ENCODE assay signal across 26 mouse cellular contexts in genomic region chr12:83981615-83982014, GRCm38 (mm10). TPM values are rescaled to one million over a fixed set of nuclear protein-coding genes. Genes with fewer than 3 reads are reported as not detected.
DNase-seq lines count a peak whose midpoint lies in the region; ATAC-seq and TF ChIP-seq lines count a peak whose summit lies in the region.
"Had no signal": no experiment of that assay in that cellular context is flagged by ENCODE, and none has a peak within 500 bp of the region (broad histone marks: within the 10 kb centered on the region; RNA-seq: fewer than 3 reads in every experiment).

No protein-coding gene starts in this region.

- WGBS in kidney, adult 2 months: 31% methylated on average over 4 of the region's 4 CpGs
- 87% methylated on average over 4 of the region's 4 CpGs for WGBS in kidney, embryonic 15.5 days
- 81% methylated on average over 4 of the region's 4 CpGs for WGBS in kidney, embryonic 16.5 days
- 72% methylated on average over 4 of the region's 4 CpGs for WGBS in liver, postnatal 0 days (ENCODE audit: insufficient replicate concordance)

- ATAC-seq in kidney, embryonic 15.5 days (replicated peaks; ENCODE audit: low FRiP score): no peak
- ATAC-seq in kidney, embryonic 16.5 days (ENCODE audit: low FRiP score, low TSS enrichment): no peak
- peak; percentile 44; the same call in 1 of the 2 replicates for ATAC-seq in liver, postnatal 0 days
- ATAC-seq: activated CD4-positive, CD25-positive, alpha-beta regulatory T cell, adult 4 months; CD4-positive, CD25-positive, alpha-beta regulatory T cell, adult 4 months; forebrain, embryonic 13.5 days; forebrain, embryonic 15.5 days had no signal

- H3K4me1 ChIP-seq in kidney, adult 2 months (ENCODE audit: control insufficient read depth, insufficient read depth, low read length): peaks cover 10% of the 10 kb centered on the region; the same call in 1 of the 2 replicates
- peaks cover 9% of the 10 kb centered on the region; the same call in 1 of the 2 replicates for H3K4me1 ChIP-seq in kidney, embryonic 15.5 days
- H3K4me1 ChIP-seq in kidney, embryonic 16.5 days (ENCODE audit: insufficient read depth, low read length): peaks cover 1% of the 10 kb centered on the region; the same call in 1 of the 2 replicates
- H3K4me1 ChIP-seq in liver, postnatal 0 days (ENCODE audit: insufficient read depth): peaks cover 3% of the 10 kb centered on the region; the same call in 1 of the 2 replicates
- H3K4me1 ChIP-seq: embryonic facial prominence, embryonic 10.5 days; embryonic facial prominence, embryonic 12.5 days; forebrain, embryonic 13.5 days; forebrain, embryonic 15.5 days had no signal

- H3K4me2 ChIP-seq in kidney, embryonic 15.5 days: no peak overlapping the region
- H3K4me2 ChIP-seq in kidney, embryonic 16.5 days (replicated peaks; ENCODE audit: low read depth, low read length): no peak overlapping the region
- no peak overlapping the region for H3K4me2 ChIP-seq in liver, postnatal 0 days (ENCODE audit: low read depth, low read length)
- H3K4me2 ChIP-seq: embryonic facial prominence, embryonic 12.5 days; forebrain, embryonic 13.5 days; forebrain, embryonic 15.5 days had no signal

- no peak for TF ChIP-seq POLR2A in kidney, adult 2 months (IDR thresholded peaks at IDR 0.05; ENCODE audit: low read depth, low read length)

- no peaks in the 10 kb centered on the region for H3K36me3 ChIP-seq in kidney, adult 2 months (ENCODE audit: control insufficient read depth, insufficient read depth, low read length)
- H3K36me3 ChIP-seq in kidney, embryonic 15.5 days: no peaks in the 10 kb centered on the region
- no peaks in the 10 kb centered on the region for H3K36me3 ChIP-seq in kidney, embryonic 16.5 days (ENCODE audit: insufficient read depth, low read length)
- H3K36me3 ChIP-seq in liver, postnatal 0 days (replicated peaks; ENCODE audit: insufficient read depth, low read length): no peaks in the 10 kb centered on the region
- H3K36me3 ChIP-seq: embryonic facial prominence, embryonic 10.5 days; embryonic facial prominence, embryonic 12.5 days; forebrain, embryonic 15.5 days; G1E had no signal

- H3K9me3 ChIP-seq in kidney, embryonic 15.5 days (replicated peaks): no peaks in the 10 kb centered on the region
- no peaks in the 10 kb centered on the region for H3K9me3 ChIP-seq in kidney, embryonic 16.5 days (ENCODE audit: low read length)
- no peaks in the 10 kb centered on the region for H3K9me3 ChIP-seq in liver, postnatal 0 days (ENCODE audit: low read length)
- H3K9me3 ChIP-seq: embryonic facial prominence, embryonic 10.5 days; embryonic facial prominence, embryonic 12.5 days; forebrain, embryonic 13.5 days; forebrain, embryonic 15.5 days had no signal

- H3K4me3 ChIP-seq in kidney, adult 2 months (ENCODE audit: insufficient read depth, low read depth, low read length): no peak overlapping the region
- no peak overlapping the region for H3K4me3 ChIP-seq in kidney, embryonic 15.5 days (replicated peaks)
- no peak overlapping the region for H3K4me3 ChIP-seq in kidney, embryonic 16.5 days (ENCODE audit: low read length)
- H3K4me3 ChIP-seq in liver, postnatal 0 days (ENCODE audit: low read depth, low read length): no peak overlapping the region
- H3K4me3 ChIP-seq: embryonic facial prominence, embryonic 10.5 days; embryonic facial prominence, embryonic 12.5 days; forebrain, embryonic 13.5 days; forebrain, embryonic 15.5 days had no signal

- no peak overlapping the region for H3K9ac ChIP-seq in kidney, embryonic 15.5 days
- H3K9ac ChIP-seq in kidney, embryonic 16.5 days (replicated peaks; ENCODE audit: low read length): no peak overlapping the region
- no peak overlapping the region for H3K9ac ChIP-seq in liver, postnatal 0 days (replicated peaks)
- H3K9ac ChIP-seq: embryonic facial prominence, embryonic 12.5 days; forebrain, embryonic 13.5 days; forebrain, embryonic 15.5 days had no signal

- TF ChIP-seq EP300 in liver, postnatal 0 days (IDR thresholded peaks at IDR 0.05; ENCODE audit: low read depth): no peak

- no peaks in the 10 kb centered on the region for H3K27me3 ChIP-seq in kidney, adult 2 months (replicated peaks; ENCODE audit: control insufficient read depth, insufficient read depth, low read length)
- no peaks in the 10 kb centered on the region for H3K27me3 ChIP-seq in kidney, embryonic 15.5 days
- H3K27me3 ChIP-seq in kidney, embryonic 16.5 days (ENCODE audit: insufficient read depth, low read length): no peaks in the 10 kb centered on the region
- no peaks in the 10 kb centered on the region for H3K27me3 ChIP-seq in liver, postnatal 0 days (ENCODE audit: insufficient read depth, low read length)
- H3K27me3 ChIP-seq: CH12.LX; embryonic facial prominence, embryonic 12.5 days; forebrain, embryonic 13.5 days; forebrain, embryonic 15.5 days; Patski had no signal

- no peak for TF ChIP-seq CTCF in kidney, adult 2 months (conservative IDR thresholded peaks at IDR 0.05; ENCODE audit: insufficient read depth, insufficient read length, low read depth, low read length)
- no peak for TF ChIP-seq CTCF in liver, postnatal 0 days (IDR thresholded peaks at IDR 0.05; ENCODE audit: low read depth)

- H3K27ac ChIP-seq in kidney, adult 2 months (ENCODE audit: insufficient read depth, low read depth, low read length): no peak overlapping the region
- H3K27ac ChIP-seq in kidney, embryonic 15.5 days: no peak overlapping the region
- no peak overlapping the region for H3K27ac ChIP-seq in kidney, embryonic 16.5 days (ENCODE audit: low read length)
- no peak overlapping the region for H3K27ac ChIP-seq in liver, postnatal 0 days (ENCODE audit: low read depth)
- H3K27ac ChIP-seq: embryonic facial prominence, embryonic 10.5 days; embryonic facial prominence, embryonic 12.5 days; forebrain, embryonic 13.5 days; forebrain, embryonic 15.5 days had no signal

- DNase-seq in kidney, adult 2 months: peak; percentile 73
- peak; percentile 55 for DNase-seq in kidney, postnatal 14 days
- DNase-seq in liver, postnatal 0 days: no peak
- no peak for DNase-seq in liver
- DNase-seq: adrenal gland, adult 8-10 months; adrenal gland, postnatal 14 days; adrenal gland, postnatal 36 days; B cell, adult 2 months; cerebellum, adult 11-12 months; cerebellum, adult 2 months; cerebellum, adult 9-10 months; cerebellum, postnatal 10 days; cerebellum, postnatal 25 days had no signal

RNA-seq across cellular contexts. Expression of gene Heatr4, which starts 3.0 kb away (rescaled TPM):
- polyA plus RNA-seq in kidney, adult 2 months (2012; rRNA removed): 0.04 TPM in 1 of 2 replicates, not detected in the other
- polyA plus RNA-seq in kidney, embryonic 15.5 days (2015; fragmentation: Nextera tagmentation; extraction: Ambion mirVana): not detected in 2 replicates
- polyA plus RNA-seq in kidney, embryonic 16.5 days (2015; fragmentation: Nextera tagmentation; extraction: Ambion mirVana): not detected in 2 replicates
- polyA plus RNA-seq in liver, postnatal 0 days (2015; fragmentation: Nextera tagmentation; extraction: Ambion mirVana): not detected in 2 replicates
- polyA plus RNA-seq: activated CD4-positive, CD25-positive, alpha-beta regulatory T cell, adult 4 months; CD4-positive, CD25-positive, alpha-beta regulatory T cell, adult 4 months; embryonic facial prominence, embryonic 10.5 days; embryonic facial prominence, embryonic 12.5 days; embryonic facial prominence, embryonic 14.5 days; forebrain, embryonic 11.5 days; forebrain, embryonic 15.5 days; G1E; Patski had no signal

RNA-seq across cellular contexts. Expression of gene Acot2, which starts 6.0 kb away (rescaled TPM):
- polyA plus RNA-seq in kidney, adult 2 months (2012; rRNA removed): 32.8 and 32.9 TPM in 2 replicates
- polyA plus RNA-seq in kidney, embryonic 15.5 days (2015; fragmentation: Nextera tagmentation; extraction: Ambion mirVana): 37.8 and 39.0 TPM in 2 replicates
- 40.9 and 45.5 TPM in 2 replicates for polyA plus RNA-seq in kidney, embryonic 16.5 days (2015; fragmentation: Nextera tagmentation; extraction: Ambion mirVana)
- polyA plus RNA-seq in liver, postnatal 0 days (2015; fragmentation: Nextera tagmentation; extraction: Ambion mirVana): 32.8 and 39.4 TPM in 2 replicates

RNA-seq across cellular contexts. Expression of gene Acot1, which starts 27.7 kb away (rescaled TPM):
- polyA plus RNA-seq in kidney, adult 2 months (2012; rRNA removed): 67.8 and 73.1 TPM in 2 replicates
- polyA plus RNA-seq in kidney, embryonic 15.5 days (2015; fragmentation: Nextera tagmentation; extraction: Ambion mirVana): 53.7 and 55.2 TPM in 2 replicates
- polyA plus RNA-seq in kidney, embryonic 16.5 days (2015; fragmentation: Nextera tagmentation; extraction: Ambion mirVana): 69.0 and 69.8 TPM in 2 replicates
- polyA plus RNA-seq in liver, postnatal 0 days (2015; fragmentation: Nextera tagmentation; extraction: Ambion mirVana): 87.8 and 106 TPM in 2 replicates
- polyA plus RNA-seq: activated CD4-positive, CD25-positive, alpha-beta regulatory T cell, adult 4 months; CD4-positive, CD25-positive, alpha-beta regulatory T cell, adult 4 months; G1E had no signal

RNA-seq across cellular contexts. Expression of gene Riox1, which starts 31.2 kb away (rescaled TPM):
- polyA plus RNA-seq in kidney, adult 2 months (2012; rRNA removed): 5.7 and 7.4 TPM in 2 replicates
- 14.0 and 14.1 TPM in 2 replicates for polyA plus RNA-seq in kidney, embryonic 15.5 days (2015; fragmentation: Nextera tagmentation; extraction: Ambion mirVana)
- 11.2 and 11.5 TPM in 2 replicates for polyA plus RNA-seq in kidney, embryonic 16.5 days (2015; fragmentation: Nextera tagmentation; extraction: Ambion mirVana)
- polyA plus RNA-seq in liver, postnatal 0 days (2015; fragmentation: Nextera tagmentation; extraction: Ambion mirVana): 6.2 and 8.1 TPM in 2 replicates

RNA-seq across cellular contexts. Expression of gene Acot4, which starts 56.6 kb away (rescaled TPM):
- polyA plus RNA-seq in kidney, adult 2 months (2012; rRNA removed): 47.8 and 63.5 TPM in 2 replicates
- polyA plus RNA-seq in kidney, embryonic 15.5 days (2015; fragmentation: Nextera tagmentation; extraction: Ambion mirVana): 6.0 TPM in 2 replicates
- polyA plus RNA-seq in kidney, embryonic 16.5 days (2015; fragmentation: Nextera tagmentation; extraction: Ambion mirVana): 8.0 and 11.5 TPM in 2 replicates
- 29.0 and 35.0 TPM in 2 replicates for polyA plus RNA-seq in liver, postnatal 0 days (2015; fragmentation: Nextera tagmentation; extraction: Ambion mirVana)
- polyA plus RNA-seq: activated CD4-positive, CD25-positive, alpha-beta regulatory T cell, adult 4 months; G1E had no signal

Comparison
In these comparisons a context has a peak if more than half of its experiments do, and no peak if none do; other contexts are left out.
1. DNase-seq: peak in kidney, adult 2 months (single experiment) and kidney, postnatal 14 days (single experiment); none in liver, postnatal 0 days (single experiment) and liver (single experiment).